Mouse (Mus musculus): ENCODE data around the gene Slc38a9. TPM values are rescaled to one million over a fixed set of nuclear protein-coding genes. Genes with fewer than 3 reads are reported as not detected.

Slc38a9 gene
- polyA plus RNA-seq, 1 experiment from 2014 or later, result 19.0 TPM

DNA sequence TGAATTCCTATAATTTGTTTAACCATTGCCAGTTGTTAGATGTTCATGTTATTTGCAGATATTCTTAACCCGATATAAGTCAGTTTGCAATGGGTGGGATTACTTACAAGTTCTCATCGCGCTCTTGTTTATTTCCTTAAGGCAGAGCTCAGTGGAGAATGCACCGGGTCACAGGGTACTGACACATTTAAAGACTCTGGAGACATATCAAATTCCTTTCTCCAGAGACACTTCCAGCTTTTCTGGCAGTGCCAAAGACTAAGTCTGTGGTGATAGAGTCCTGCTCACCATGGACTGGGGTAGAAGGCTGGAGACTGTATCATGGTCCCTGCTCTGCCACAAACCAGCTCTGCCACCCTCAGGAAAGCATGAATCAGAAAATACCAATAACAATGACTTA is 102.0 kb downstream of the Slc38a9 start:
- H3K9me3 ChIP-seq (ENCODE audit: control insufficient read depth, low read length), result peaks cover 6% of the 10 kb centered on the region; the same call in 1 of the 2 replicates
- no peak overlapping the region for H3K4me3 ChIP-seq (ENCODE audit: low read depth, low read length)
- DNase-seq (ENCODE audit: low spot score) (no peak), ATAC-seq (replicated peaks; ENCODE audit: low FRiP score) (no peak)
- no peaks in the 10 kb centered on the region for H3K36me3 ChIP-seq (ENCODE audit: control insufficient read depth, insufficient read depth, low read length)
- no peak overlapping the region for H3K9ac ChIP-seq (ENCODE audit: low read length)
- no peak overlapping the region for H3K4me2 ChIP-seq (ENCODE audit: low read depth, low read length, severe bottlenecking)
- H3K27me3 ChIP-seq (ENCODE audit: control insufficient read depth, insufficient read depth, low read length), result no peaks in the 10 kb centered on the region
- WGBS, result 78% methylated on average over 4 of the region's 4 CpGs
- no peaks in the 10 kb centered on the region for H3K4me1 ChIP-seq (replicated peaks; ENCODE audit: control insufficient read depth, insufficient read depth, low read length)
- no peak overlapping the region for H3K27ac ChIP-seq (ENCODE audit: low read depth, low read length)

DNA sequence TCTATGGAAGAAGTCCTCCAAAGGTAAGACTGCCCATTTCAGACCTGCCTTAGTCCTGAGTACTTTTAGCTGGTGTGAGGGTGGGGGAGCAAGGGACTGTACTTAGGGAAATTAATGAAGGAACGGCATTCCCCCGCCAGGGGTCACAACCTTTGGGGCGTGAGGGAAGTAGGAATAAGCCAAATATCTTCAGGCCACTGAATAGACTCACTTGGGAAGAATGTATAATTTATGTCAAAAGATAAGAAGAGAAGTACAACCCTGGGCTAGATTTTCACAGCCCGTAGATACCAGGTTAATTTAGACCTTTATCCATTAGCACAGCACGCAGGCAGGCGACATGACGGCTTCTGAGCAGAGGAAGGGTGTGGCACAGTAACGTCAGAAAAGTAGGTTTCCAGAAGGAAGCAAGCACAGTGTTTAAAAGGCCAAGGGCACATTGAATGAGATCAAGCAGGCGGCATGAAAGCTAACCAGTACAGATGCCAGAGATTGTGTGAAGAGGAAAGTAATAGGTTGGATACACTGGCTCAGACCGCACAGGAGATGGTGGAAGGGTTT is 103.1 kb downstream of the Slc38a9 start:
- Histone ChIP-seq H3K36me3 (ENCODE audit: control insufficient read depth, insufficient read depth, low read length) (no peaks in the 10 kb centered on the region), H3K4me3 (ENCODE audit: low read depth, low read length) (no peak overlapping the region), H3K4me1 (replicated peaks; ENCODE audit: control insufficient read depth, insufficient read depth, low read length) (no peaks in the 10 kb centered on the region), H3K9me3 (ENCODE audit: control insufficient read depth, low read length) (peaks cover 10% of the 10 kb centered on the region), H3K27ac (ENCODE audit: low read depth, low read length) (no peak overlapping the region), H3K4me2 (ENCODE audit: low read depth, low read length, severe bottlenecking) (no peak overlapping the region), H3K27me3 (ENCODE audit: control insufficient read depth, insufficient read depth, low read length) (no peaks in the 10 kb centered on the region), H3K9ac (ENCODE audit: low read length) (no peak overlapping the region)
- DNase-seq (ENCODE audit: low spot score), result no peak
- 87% methylated on average over 10 of the region's 10 CpGs for WGBS
- ATAC-seq (replicated peaks; ENCODE audit: low FRiP score), result no peak

DNA sequence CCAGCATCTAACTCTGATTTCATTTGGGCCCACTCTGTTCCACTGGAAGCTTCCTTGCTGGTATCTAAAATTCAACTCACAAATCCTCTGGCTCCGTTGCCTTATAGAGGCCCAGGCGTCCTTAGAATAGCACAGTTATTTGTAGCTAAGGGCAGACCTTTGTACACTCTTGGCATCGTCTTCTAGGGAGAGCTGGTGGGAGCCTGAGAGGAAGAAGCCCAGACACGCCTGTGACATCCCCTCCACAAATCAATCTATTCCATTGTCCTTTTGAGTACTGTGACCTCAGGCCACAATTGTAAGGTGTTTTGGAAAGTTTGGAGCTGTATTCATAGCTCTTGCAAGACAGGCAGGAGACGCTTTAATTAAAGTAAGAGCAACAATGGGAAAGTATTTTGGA is 104.0 kb downstream of the Slc38a9 start:
- ATAC-seq (replicated peaks; ENCODE audit: low FRiP score), result no peak
- 89% methylated on average over 5 of the region's 5 CpGs for WGBS

DNA sequence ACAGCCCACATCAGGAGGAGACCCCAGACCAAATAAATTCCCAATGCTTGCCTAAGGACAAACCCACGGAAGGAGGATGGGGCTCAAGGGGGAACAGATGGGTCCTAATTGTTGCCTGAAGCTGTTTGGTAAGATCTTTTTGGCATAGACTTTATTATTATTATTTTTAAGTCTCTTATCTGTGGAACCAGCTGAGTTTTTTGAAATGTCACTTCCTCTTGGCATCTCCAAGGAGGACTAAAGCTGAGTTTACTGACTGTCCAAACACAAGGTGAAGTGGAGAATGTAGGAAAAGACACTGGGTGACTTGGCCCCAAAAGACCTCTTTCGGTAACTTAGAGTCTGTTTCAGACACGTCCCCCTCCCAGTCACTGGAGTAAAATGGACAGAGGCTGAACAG is 105.1 kb downstream of the Slc38a9 start:
- Histone ChIP-seq H3K4me3 (ENCODE audit: low read depth, low read length) (no peak overlapping the region), H3K9ac (ENCODE audit: low read length) (no peak overlapping the region), H3K9me3 (ENCODE audit: control insufficient read depth, low read length) (peaks cover 10% of the 10 kb centered on the region), H3K36me3 (ENCODE audit: control insufficient read depth, insufficient read depth, low read length) (no peaks in the 10 kb centered on the region), H3K27me3 (ENCODE audit: control insufficient read depth, insufficient read depth, low read length) (no peaks in the 10 kb centered on the region), H3K4me2 (ENCODE audit: low read depth, low read length, severe bottlenecking) (no peak overlapping the region), H3K4me1 (replicated peaks; ENCODE audit: control insufficient read depth, insufficient read depth, low read length) (peaks cover 2% of the 10 kb centered on the region; the same call in 1 of the 2 replicates), H3K27ac (ENCODE audit: low read depth, low read length) (no peak overlapping the region)
- DNase-seq (ENCODE audit: low spot score) (no peak), ATAC-seq (replicated peaks; ENCODE audit: low FRiP score) (no peak)
- WGBS, result 86% methylated on average over 3 of the region's 3 CpGs

More for the DNA sequence above, 104.0 kb downstream of the Slc38a9 start:
- H3K9ac ChIP-seq (ENCODE audit: low read length), result no peak overlapping the region
- H3K4me2 ChIP-seq (ENCODE audit: low read depth, low read length, severe bottlenecking), result no peak overlapping the region
- H3K9me3 ChIP-seq (ENCODE audit: control insufficient read depth, low read length), result peaks cover 10% of the 10 kb centered on the region
- no peaks in the 10 kb centered on the region for H3K27me3 ChIP-seq (ENCODE audit: control insufficient read depth, insufficient read depth, low read length)
- no peak overlapping the region for H3K4me3 ChIP-seq (ENCODE audit: low read depth, low read length)
- no peak for DNase-seq (ENCODE audit: low spot score)
- H3K27ac ChIP-seq (ENCODE audit: low read depth, low read length), result no peak overlapping the region
- no peaks in the 10 kb centered on the region for H3K36me3 ChIP-seq (ENCODE audit: control insufficient read depth, insufficient read depth, low read length)
- no peaks in the 10 kb centered on the region for H3K4me1 ChIP-seq (replicated peaks; ENCODE audit: control insufficient read depth, insufficient read depth, low read length)

DNA sequence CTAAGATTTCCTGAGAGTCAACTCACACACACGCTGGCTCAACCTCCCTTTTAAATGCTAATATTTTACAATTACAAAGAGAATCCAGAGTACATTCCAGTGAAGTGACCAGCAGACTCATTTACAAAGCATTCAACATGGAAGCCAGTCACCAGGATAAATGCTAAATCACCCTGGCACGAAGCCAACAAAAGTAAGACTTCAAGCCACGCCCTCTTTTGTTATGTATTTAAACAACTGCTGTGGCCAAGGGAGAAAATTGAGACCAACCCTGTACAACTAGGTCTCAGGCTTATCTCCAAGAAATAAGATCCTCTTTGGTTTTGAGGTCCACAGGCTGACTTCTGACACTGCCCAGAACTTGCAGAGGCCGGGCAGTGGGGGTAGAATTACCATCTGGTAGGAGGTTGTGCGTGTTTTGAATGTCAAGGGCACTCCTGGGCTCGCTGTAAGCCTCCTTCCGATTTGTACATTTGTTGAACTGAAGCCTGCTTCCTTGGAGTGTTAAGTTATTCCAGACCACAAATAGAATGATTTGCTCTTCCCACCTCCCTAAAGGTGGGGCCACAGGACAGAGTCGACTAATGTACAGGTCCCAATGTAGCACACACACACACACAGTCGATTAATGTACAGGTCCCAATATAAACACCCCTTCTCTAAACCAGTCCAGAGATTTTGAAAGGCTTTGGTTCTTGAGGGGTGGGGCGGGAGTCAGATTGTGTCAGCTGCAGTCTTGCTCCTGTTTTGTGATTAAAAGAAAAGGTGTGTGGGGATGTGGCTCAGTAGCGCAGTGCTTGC is 110.2 kb downstream of the Slc38a9 start:
- DNase-seq (ENCODE audit: low spot score) (no peak), ATAC-seq (replicated peaks; ENCODE audit: low FRiP score) (peak; percentile 51)
- no peak overlapping the region for H3K27ac ChIP-seq (ENCODE audit: low read depth, low read length)
- no peaks in the 10 kb centered on the region for H3K27me3 ChIP-seq (ENCODE audit: control insufficient read depth, insufficient read depth, low read length)
- no peak overlapping the region for H3K4me3 ChIP-seq (ENCODE audit: low read depth, low read length)
- no peak overlapping the region for H3K9ac ChIP-seq (ENCODE audit: low read length)
- WGBS, result 43% methylated on average over 11 of the region's 11 CpGs
- H3K4me2 ChIP-seq (ENCODE audit: low read depth, low read length, severe bottlenecking), result no peak overlapping the region
- H3K36me3 ChIP-seq (ENCODE audit: control insufficient read depth, insufficient read depth, low read length), result no peaks in the 10 kb centered on the region
- H3K9me3 ChIP-seq (ENCODE audit: control insufficient read depth, low read length), result peaks cover 10% of the 10 kb centered on the region
- H3K4me1 ChIP-seq (replicated peaks; ENCODE audit: control insufficient read depth, insufficient read depth, low read length), result peaks cover 4% of the 10 kb centered on the region; the same call in 1 of the 2 replicates

DNA sequence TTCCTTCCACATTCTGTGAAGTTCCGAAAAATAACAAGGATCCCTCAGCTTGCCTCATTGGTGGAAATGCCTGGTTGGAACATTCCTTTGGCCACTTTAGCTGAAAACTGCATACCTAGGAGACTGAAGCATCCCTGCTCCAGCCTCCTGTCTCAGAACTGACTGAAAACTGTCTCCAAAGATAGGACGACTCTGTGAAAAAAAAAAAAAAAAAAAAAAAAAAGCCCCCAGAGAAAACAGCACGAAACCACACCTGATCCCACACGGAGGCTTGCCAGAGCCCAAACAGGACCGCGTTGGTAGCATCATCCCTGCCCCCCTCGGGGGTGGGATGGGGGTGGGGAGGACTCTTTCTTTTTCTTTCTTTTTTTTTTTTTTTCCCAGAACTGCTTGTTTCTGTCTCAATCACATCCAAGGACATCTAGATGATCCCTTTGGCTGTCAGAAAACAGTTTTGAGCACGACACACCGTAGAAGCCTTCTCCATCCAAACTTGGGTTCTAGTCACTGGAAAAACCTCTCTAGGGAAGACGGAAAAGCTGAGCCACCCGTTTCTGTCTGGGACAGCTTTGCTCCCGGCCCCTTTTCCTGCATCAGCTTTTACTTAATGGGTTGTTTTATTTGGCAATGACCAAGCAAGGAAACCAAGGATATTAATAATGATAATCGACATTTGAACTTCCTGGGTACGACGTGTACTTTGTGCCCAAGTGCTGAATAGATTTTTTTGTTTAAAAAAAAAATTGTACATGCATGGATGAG is 111.1 kb downstream of the Slc38a9 start:
- ATAC-seq (replicated peaks; ENCODE audit: low FRiP score) (no peak), DNase-seq (ENCODE audit: low spot score) (peak; percentile 28)
- Histone ChIP-seq H3K27me3 (ENCODE audit: control insufficient read depth, insufficient read depth, low read length) (no peaks in the 10 kb centered on the region), H3K4me3 (ENCODE audit: low read depth, low read length) (no peak overlapping the region), H3K4me2 (ENCODE audit: low read depth, low read length, severe bottlenecking) (no peak overlapping the region), H3K27ac (ENCODE audit: low read depth, low read length) (no peak overlapping the region), H3K36me3 (ENCODE audit: control insufficient read depth, insufficient read depth, low read length) (no peaks in the 10 kb centered on the region), H3K9ac (ENCODE audit: low read length) (no peak overlapping the region), H3K9me3 (ENCODE audit: control insufficient read depth, low read length) (peaks cover 10% of the 10 kb centered on the region), H3K4me1 (replicated peaks; ENCODE audit: control insufficient read depth, insufficient read depth, low read length) (peaks cover 4% of the 10 kb centered on the region; the same call in 1 of the 2 replicates)
- WGBS, result 54% methylated on average over 15 of the region's 15 CpGs

DNA sequence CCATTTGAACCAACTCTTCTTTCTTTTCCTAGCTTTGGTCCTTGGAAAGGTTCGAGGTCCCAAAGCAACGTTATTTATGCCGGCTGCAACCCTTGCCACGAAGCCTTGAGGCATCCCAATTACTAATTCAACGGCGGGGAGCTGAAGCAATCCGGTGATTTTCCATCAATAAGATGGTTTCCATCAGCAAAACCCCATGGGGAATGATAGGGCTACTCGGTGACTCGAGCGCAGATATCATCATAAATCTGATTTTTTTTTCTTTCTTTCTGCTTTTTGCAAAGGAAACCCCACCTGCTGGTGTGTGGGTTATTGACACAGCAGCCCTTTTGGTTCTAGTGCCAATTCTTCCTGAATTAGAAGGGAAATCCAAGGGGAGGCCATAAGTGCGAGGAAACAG is 111.7 kb downstream of the Slc38a9 start:
- 81% methylated on average over 11 of the region's 11 CpGs for WGBS
- H3K4me2 ChIP-seq (ENCODE audit: low read depth, low read length, severe bottlenecking), result no peak overlapping the region
- H3K9me3 ChIP-seq (ENCODE audit: control insufficient read depth, low read length), result peaks cover 7% of the 10 kb centered on the region
- no peaks in the 10 kb centered on the region for H3K27me3 ChIP-seq (ENCODE audit: control insufficient read depth, insufficient read depth, low read length)
- no peak overlapping the region for H3K4me3 ChIP-seq (ENCODE audit: low read depth, low read length)
- H3K9ac ChIP-seq (ENCODE audit: low read length), result no peak overlapping the region
- H3K4me1 ChIP-seq (replicated peaks; ENCODE audit: control insufficient read depth, insufficient read depth, low read length), result peaks cover 4% of the 10 kb centered on the region; the same call in 1 of the 2 replicates
- no peaks in the 10 kb centered on the region for H3K36me3 ChIP-seq (ENCODE audit: control insufficient read depth, insufficient read depth, low read length)
- ATAC-seq (replicated peaks; ENCODE audit: low FRiP score) (no peak), DNase-seq (ENCODE audit: low spot score) (no peak)
- H3K27ac ChIP-seq (ENCODE audit: low read depth, low read length), result no peak overlapping the region

DNA sequence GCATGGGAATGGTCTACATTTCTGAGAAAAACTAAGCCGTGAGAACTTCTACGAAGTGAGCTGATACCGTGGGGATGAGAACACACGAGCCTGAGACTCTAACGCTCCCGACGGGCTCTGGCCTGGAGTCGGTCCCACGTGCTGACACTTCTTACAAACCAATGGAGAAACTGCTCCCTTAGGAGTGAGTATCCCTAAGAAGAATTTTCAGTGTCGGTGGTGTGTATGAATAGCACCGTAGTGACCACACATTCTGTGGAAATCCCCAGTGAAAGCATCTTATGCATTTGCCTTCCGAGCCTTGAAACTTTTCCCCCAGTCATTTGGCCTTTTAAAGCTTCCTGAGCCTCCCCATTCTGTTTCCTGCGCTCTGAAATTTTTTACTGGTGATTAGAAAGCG is 112.3 kb downstream of the Slc38a9 start:
- WGBS, result 83% methylated on average over 14 of the region's 14 CpGs

More for the DNA sequence above, 112.3 kb downstream of the Slc38a9 start:
- DNase-seq (ENCODE audit: low spot score) (no peak), ATAC-seq (replicated peaks; ENCODE audit: low FRiP score) (no peak)
- Histone ChIP-seq H3K4me3 (ENCODE audit: low read depth, low read length) (no peak overlapping the region), H3K9me3 (ENCODE audit: control insufficient read depth, low read length) (peaks cover under 1% of the 10 kb centered on the region), H3K4me1 (replicated peaks; ENCODE audit: control insufficient read depth, insufficient read depth, low read length) (peaks cover 4% of the 10 kb centered on the region; the same call in 1 of the 2 replicates), H3K36me3 (ENCODE audit: control insufficient read depth, insufficient read depth, low read length) (no peaks in the 10 kb centered on the region), H3K9ac (ENCODE audit: low read length) (no peak overlapping the region), H3K4me2 (ENCODE audit: low read depth, low read length, severe bottlenecking) (no peak overlapping the region), H3K27me3 (ENCODE audit: control insufficient read depth, insufficient read depth, low read length) (no peaks in the 10 kb centered on the region), H3K27ac (ENCODE audit: low read depth, low read length) (no peak overlapping the region)
